Mouse (Mus musculus) bone marrow, adult 2 months (tissue): Measurements from ENCODE around the gene Gm4922. TPM values are rescaled to one million over a fixed set of nuclear protein-coding genes. Genes with fewer than 3 reads are reported as not detected.

ENCODE experiments used
- H3K27ac ChIP-seq: fragments of 200-500 bp; 2 replicates; pipeline ENCODE4 v1.5.1; 2012; ENCODE audit warnings: low read depth, mild to moderate bottlenecking, control low read depth, inconsistent platforms, low read length; ENCODE audit not compliant: control insufficient read depth, poor library complexity, insufficient read depth
- H3K4me1 ChIP-seq: fragments of 200-500 bp; 2 replicates; pipeline ENCODE4 v1.6.1; 2011; ENCODE audit warnings: low read length; ENCODE audit not compliant: control insufficient read depth, insufficient read depth
- H3K4me3 ChIP-seq: fragments of 200-500 bp; replicated peaks from 2 replicates; pipeline ENCODE3; 2011; ENCODE audit warnings: mild to moderate bottlenecking, low read depth, low read length, control low read depth; ENCODE audit not compliant: control insufficient read depth
- CTCF ChIP-seq: fragments of 200-500 bp; IDR thresholded peaks from 2 replicates; pipeline ENCODE4 v1.5.1; 2011; ENCODE audit warnings: low read length, control low read depth; ENCODE audit not compliant: control insufficient read depth, insufficient read depth
- POLR2A ChIP-seq: fragments of 200-500 bp; IDR thresholded peaks from 2 replicates; pipeline ENCODE4 v1.6.1; 2011; ENCODE audit warnings: low read depth, mild to moderate bottlenecking, control low read depth, low read length, borderline replicate concordance; ENCODE audit not compliant: control insufficient read depth
- WGBS: fragments of 180-500 bp; shearing (Covaris S2); methylation state at CpG from one replicate; pipeline ENCODE4 v1.1.7; 2018; 5-methylcytosine and 5-hydroxymethylcytosine counted together
- polyA plus RNA-seq: library from polyadenylated mRNA; stranded (reverse); fragments of >200 nt; gene quantifications from 2 replicates; pipeline ENCODE4 v1.2.4, GENCODE M21; 2011; ENCODE audit warnings: low replicate concordance; ENCODE audit not compliant: missing spikeins, insufficient read depth, insufficient read length

Gene Gm4922
- polyA plus RNA-seq, 1 experiment = not detected

DNA sequence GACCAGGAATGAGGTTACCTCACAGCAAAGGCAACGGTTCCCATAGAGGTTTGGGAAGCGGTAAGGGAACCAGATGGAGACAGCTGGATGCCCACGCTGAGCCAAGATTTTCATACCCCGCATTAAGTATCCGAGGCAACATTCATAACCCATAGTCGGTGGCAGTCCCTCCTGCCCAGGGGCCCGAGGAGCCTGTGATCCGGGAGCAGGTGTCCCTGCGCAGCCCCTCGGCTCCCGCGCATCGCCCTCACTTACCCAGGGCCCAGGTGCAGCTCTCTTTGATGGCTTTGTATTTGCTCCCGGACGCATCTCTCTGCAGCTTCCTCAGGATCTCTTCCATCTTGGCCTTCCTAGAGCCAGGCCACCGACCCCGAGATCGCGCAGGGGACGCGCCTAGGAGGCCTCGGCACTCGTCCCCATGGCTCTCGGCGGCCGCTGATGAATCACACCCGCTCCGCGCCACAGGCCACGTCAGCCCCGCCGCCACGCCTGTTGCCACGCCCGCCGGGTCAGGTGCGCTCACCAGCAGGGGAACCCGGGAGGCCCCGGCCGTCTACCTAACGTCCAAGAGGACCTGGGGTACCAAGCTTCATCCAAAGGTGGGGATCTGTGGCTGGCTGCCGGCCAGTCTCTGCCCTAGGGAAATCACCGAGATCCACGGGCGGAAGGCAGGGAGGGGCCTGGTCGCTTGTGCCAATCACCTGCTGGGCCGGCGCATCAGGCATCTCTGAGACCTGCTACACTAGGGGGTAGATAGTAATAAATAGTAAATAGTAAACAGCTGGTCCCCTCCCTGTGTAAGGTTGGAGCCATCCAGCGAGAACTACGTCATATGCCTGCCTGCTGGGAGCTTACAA lies 43.1 kb downstream of the Gm4922 start, which contains the start of gene Arfgef3:
Gene Arfgef3 (minus strand): TSS at position 664 of the 857 bp plus-strand sequence.
- Histone ChIP-seq H3K27ac (no peak within 1 kb of the TSS), H3K4me1 (no peaks in the 10 kb centered on the region), H3K4me3 (no peak within 1 kb of the TSS)
- no peak for TF ChIP-seq POLR2A
- no peak for TF ChIP-seq CTCF
- WGBS = 4% methylated on average over 50 of the region's 50 CpGs

DNA sequence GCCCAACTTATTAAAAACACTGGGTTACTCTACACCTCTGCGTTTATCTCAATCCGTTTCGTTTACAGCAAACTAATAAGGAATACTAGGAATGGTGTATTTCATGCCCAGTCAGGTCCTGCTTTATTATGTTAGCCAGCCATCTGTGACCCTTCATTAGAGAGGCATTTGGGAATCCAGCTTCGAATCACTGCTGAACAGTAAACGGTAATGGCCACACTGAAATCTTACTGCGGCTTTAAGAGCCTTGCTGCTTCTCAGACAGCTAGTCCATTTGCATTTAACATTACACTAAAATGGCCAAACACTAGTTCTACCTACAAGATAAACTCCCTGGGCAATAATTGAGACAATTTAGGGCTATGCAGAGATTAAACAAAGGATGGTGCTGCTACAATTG lies 44.5 kb downstream of the Gm4922 start:
- H3K4me1 ChIP-seq = no peaks in the 10 kb centered on the region

DNA sequence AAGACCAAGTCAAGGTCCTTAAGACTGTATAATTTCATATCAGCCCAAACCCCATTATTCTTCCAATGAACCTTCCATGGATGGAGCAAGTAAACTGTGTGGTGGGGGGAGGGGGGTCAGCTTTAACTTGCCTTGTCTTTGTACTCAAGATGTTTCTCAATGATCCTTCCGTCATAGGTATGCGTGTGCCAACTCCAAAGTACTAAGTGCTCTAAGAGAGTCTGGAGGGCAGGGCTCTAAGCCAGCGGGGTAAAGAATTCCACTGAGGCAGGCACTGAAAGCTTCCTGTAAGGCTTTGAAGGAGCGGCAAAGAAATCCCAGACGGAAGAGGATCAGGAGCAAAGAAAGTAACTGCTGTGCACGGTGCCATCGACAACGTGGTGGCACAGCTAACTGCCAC lies 45.6 kb downstream of the Gm4922 start:
- no peak for TF ChIP-seq POLR2A
- TF ChIP-seq CTCF = no peak
- Histone ChIP-seq H3K4me3 (no peak overlapping the region), H3K4me1 (no peaks in the 10 kb centered on the region), H3K27ac (no peak overlapping the region)
- 89% methylated on average over 8 of the region's 8 CpGs for WGBS

More for the DNA sequence above, 44.5 kb downstream of the Gm4922 start:
- 88% methylated on average over 6 of the region's 6 CpGs for WGBS
- TF ChIP-seq CTCF = no peak
- TF ChIP-seq POLR2A = no peak
- Histone ChIP-seq H3K4me3 (no peak overlapping the region), H3K27ac (no peak overlapping the region)

Other genes starting within 250 kb of the Gm4922 start
- not detected in 2 replicates for gene Hebp2, start 240.7 kb downstream of the Gm4922 start, polyA plus RNA-seq
- gene Arfgef3, start 42.8 kb downstream of the Gm4922 start, polyA plus RNA-seq = 0.25 TPM in 1 of 2 replicates, not detected in the other
- 4.6 TPM in 1 of 2 replicates, not detected in the other for gene Perp, start 58.2 kb upstream of the Gm4922 start, polyA plus RNA-seq
- 2.0 and 3.9 TPM in 2 replicates for gene Tnfaip3, start 228.9 kb upstream of the Gm4922 start, polyA plus RNA-seq